Mouse (Mus musculus) heart, postnatal 0 days (tissue): ENCODE data around the gene Qtrt1. TPM values are rescaled to one million over a fixed set of nuclear protein-coding genes. Genes with fewer than 3 reads are reported as not detected.

Experiments used
- ATAC-seq: fragments of 200-750 bp; cut with Nextera tagmentation; 2 replicates; pipeline ENCODE4 v1.8.0; 2017; ENCODE audit warnings: low read depth, moderate number of reproducible peaks, moderate library complexity; ENCODE audit not compliant: insufficient read depth
- DNase-seq: peaks from one replicate; pipeline ENCODE4 v3.0.0-alpha.2; 2016; ENCODE audit warnings: low spot score
- H3K27ac ChIP-seq: fragments of 300-500 bp; sonication (generic); 2 replicates; pipeline ENCODE4 v1.5.1; 2014; ENCODE audit warnings: low read depth, mild to moderate bottlenecking
- H3K27me3 ChIP-seq: fragments of 300-500 bp; sonication (generic); 2 replicates; pipeline ENCODE4 v1.6.1; 2014; ENCODE audit warnings: low read length, mixed read lengths; ENCODE audit not compliant: control insufficient read depth, insufficient read depth
- H3K36me3 ChIP-seq: fragments of 300-500 bp; sonication (generic); replicated peaks from 2 replicates; pipeline ENCODE4 v1.6.1; 2014; ENCODE audit warnings: low read length, mixed read lengths; ENCODE audit not compliant: control insufficient read depth, insufficient read depth
- H3K4me1 ChIP-seq: fragments of 300-500 bp; sonication (generic); 2 replicates; pipeline ENCODE4 v1.6.1; 2014; ENCODE audit warnings: antibody characterized with exemption; ENCODE audit not compliant: control insufficient read depth, insufficient read depth
- H3K4me2 ChIP-seq: fragments of 300-500 bp; sonication (generic); 2 replicates; pipeline ENCODE4 v1.6.1; 2014; ENCODE audit warnings: low read depth, mild to moderate bottlenecking, low read length, moderate library complexity
- H3K4me3 ChIP-seq: fragments of 300-500 bp; sonication (generic); 2 replicates; pipeline ENCODE4 v1.5.1; 2014; ENCODE audit warnings: low read depth, low read length
- H3K9ac ChIP-seq: fragments of 300-500 bp; sonication (generic); replicated peaks from 2 replicates; pipeline ENCODE4 v1.6.1; 2014; ENCODE audit warnings: low read depth, low read length, mixed read lengths
- H3K9me3 ChIP-seq: fragments of 300-500 bp; sonication (generic); replicated peaks from 2 replicates; pipeline ENCODE4 v1.6.1; 2016; ENCODE audit warnings: low read length; ENCODE audit not compliant: control insufficient read depth
- CTCF ChIP-seq: IDR thresholded peaks from 2 replicates; pipeline ENCODE4 v1.5.1; 2016; ENCODE audit warnings: antibody characterized with exemption, control low read depth, low read depth
- EP300 ChIP-seq: IDR thresholded peaks from 2 replicates; pipeline ENCODE4 v1.6.1; 2016; ENCODE audit warnings: antibody characterized with exemption, low read depth
- WGBS: fragments of 180-500 bp; shearing (Covaris S2); extraction: QIAGEN DNeasy Blood & Tissue Kit; methylation state at CpG from one replicate; pipeline ENCODE4 v1.1.7; 2014; 5-methylcytosine and 5-hydroxymethylcytosine counted together
- polyA plus RNA-seq: library from polyadenylated mRNA; unstranded; fragments of >200 nt; fragmentation: Nextera tagmentation; extraction: Ambion mirVana; gene quantifications from 2 replicates; pipeline ENCODE4 v1.2.1, GENCODE M21; 2015
- total RNA-seq: library from RNA; depleted of rRNA; stranded (reverse); fragments of >200 nt; gene quantifications from 2 replicates; pipeline ENCODE4 v1.2.3, GENCODE M21; 2014; ENCODE audit warnings: low replicate concordance

The Qtrt1 gene
- total and polyA plus RNA-seq, 2 experiments from 2014 or later = 15.5 to 39.7 TPM

DNA sequence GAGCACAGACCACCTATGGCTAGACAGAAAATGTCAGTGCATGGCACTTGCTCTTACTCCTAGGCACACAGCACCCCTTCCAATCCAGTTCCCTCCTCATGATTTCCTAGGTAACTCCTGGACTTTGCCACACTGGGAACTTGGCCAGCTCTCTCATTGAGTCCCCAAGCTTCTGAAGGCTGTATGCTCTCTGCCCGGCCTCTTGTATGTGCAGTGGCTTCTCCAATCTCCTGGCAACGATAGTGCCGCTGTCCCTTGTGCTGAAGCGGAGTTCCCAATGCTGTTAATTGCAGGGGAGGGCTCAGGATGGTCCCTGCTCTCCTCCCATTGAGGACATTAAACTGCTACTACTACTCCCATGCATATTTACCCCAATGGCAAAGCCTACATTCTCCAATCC is 3.7 kb upstream of the Qtrt1 start:
- H3K4me3 ChIP-seq = no peak overlapping the region
- H3K9me3 ChIP-seq = no peaks in the 10 kb centered on the region
- no peaks in the 10 kb centered on the region for H3K27me3 ChIP-seq
- 0 out of 2 replicates have a peak, but pooled peaks have one; percentile 25 for ATAC-seq
- H3K4me2 ChIP-seq = no peak overlapping the region
- H3K27ac ChIP-seq = no peak overlapping the region
- peaks cover 38% of the 10 kb centered on the region for H3K36me3 ChIP-seq
- H3K9ac ChIP-seq = no peak overlapping the region
- WGBS = 8% methylated on average over 4 of the region's 4 CpGs
- peak; percentile 52 for DNase-seq
- peaks cover 16% of the 10 kb centered on the region; the same call in 1 of the 2 replicates for H3K4me1 ChIP-seq
- TF ChIP-seq EP300 = no peak
- no peak for TF ChIP-seq CTCF

GRCm38 (mm10) chr9:21408624-21409023 is 3.0 kb upstream of the Qtrt1 start:
- H3K36me3 ChIP-seq = peaks cover 31% of the 10 kb centered on the region
- ATAC-seq (no peak), DNase-seq (no peak)
- 76% methylated on average over 7 of the region's 7 CpGs for WGBS
- no peak overlapping the region for H3K27ac ChIP-seq
- H3K9ac ChIP-seq = no peak overlapping the region
- no peaks in the 10 kb centered on the region for H3K9me3 ChIP-seq
- H3K4me2 ChIP-seq = no peak overlapping the region
- no peaks in the 10 kb centered on the region for H3K27me3 ChIP-seq
- peaks cover 11% of the 10 kb centered on the region; the same call in 1 of the 2 replicates for H3K4me1 ChIP-seq
- TF ChIP-seq CTCF (no peak), EP300 (no peak)
- H3K4me3 ChIP-seq = no peak overlapping the region

DNA sequence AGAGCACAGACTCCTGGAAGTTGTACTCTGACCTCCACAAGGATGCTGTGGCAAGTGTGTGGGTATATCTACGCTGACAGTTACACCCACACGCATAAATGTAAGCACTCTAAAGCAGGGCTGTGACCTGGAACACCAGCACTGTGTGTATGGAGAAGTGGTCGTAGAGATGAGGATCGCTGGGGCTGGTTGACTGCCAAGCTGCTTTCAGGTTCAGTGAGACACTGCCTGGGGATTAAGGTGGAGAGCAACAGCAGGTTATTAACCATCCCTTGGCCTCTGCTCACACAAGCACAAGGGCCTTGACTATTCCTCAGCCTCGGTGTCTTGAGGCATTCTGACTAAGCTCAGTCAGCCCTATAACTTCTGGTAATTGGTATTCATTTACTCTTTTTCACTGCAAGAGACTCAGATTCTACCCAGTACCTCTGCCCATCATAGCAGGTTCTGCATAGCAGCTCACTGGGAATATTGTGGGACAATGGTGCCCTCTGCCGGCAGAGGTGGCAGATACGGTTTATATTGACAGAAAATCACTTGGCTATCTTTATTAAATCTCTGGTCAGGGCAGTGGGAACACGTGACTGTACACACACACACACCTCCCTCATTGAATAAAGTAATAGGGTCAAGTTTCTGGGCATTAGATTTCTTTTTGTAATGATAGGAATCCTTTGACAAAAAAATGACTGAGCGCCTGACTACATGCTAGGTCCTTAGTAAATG is 1.9 kb upstream of the Qtrt1 start:
- H3K36me3 ChIP-seq = peaks cover 20% of the 10 kb centered on the region
- ATAC-seq = no peak
- DNase-seq = peak; percentile 65
- TF ChIP-seq CTCF (peak; percentile 77), EP300 (no peak)
- no peaks in the 10 kb centered on the region for H3K9me3 ChIP-seq
- no peaks in the 10 kb centered on the region for H3K27me3 ChIP-seq
- peaks cover 11% of the 10 kb centered on the region; the same call in 1 of the 2 replicates for H3K4me1 ChIP-seq
- WGBS = 31% methylated on average over 9 of the region's 9 CpGs
- H3K4me2 ChIP-seq = no peak overlapping the region
- no peak overlapping the region for H3K27ac ChIP-seq
- H3K9ac ChIP-seq = no peak overlapping the region
- H3K4me3 ChIP-seq = no peak overlapping the region

- H3K4me2 ChIP-seq = no peak overlapping the region
- ATAC-seq (no peak), DNase-seq (no peak)
- H3K4me1 ChIP-seq = no peaks in the 10 kb centered on the region
- 96% methylated on average over 2 of the region's 2 CpGs for WGBS
- H3K9me3 ChIP-seq = no peaks in the 10 kb centered on the region
- H3K27me3 ChIP-seq = no peaks in the 10 kb centered on the region
- H3K36me3 ChIP-seq = peaks cover 34% of the 10 kb centered on the region
- no peak overlapping the region for H3K4me3 ChIP-seq
- H3K27ac ChIP-seq = no peak overlapping the region
- no peak overlapping the region for H3K9ac ChIP-seq
- TF ChIP-seq CTCF (no peak), EP300 (no peak)
These were observed 6.2 kb downstream of the Qtrt1 start for GRCm38 (mm10) chr9:21417866-21418265.

GRCm38 (mm10) chr9:21419646-21420045 is 8.0 kb downstream of the Qtrt1 start:
- no peak overlapping the region for H3K27ac ChIP-seq
- no peaks in the 10 kb centered on the region for H3K9me3 ChIP-seq
- no peak for ATAC-seq
- H3K4me2 ChIP-seq = no peak overlapping the region
- no peak for DNase-seq
- 76% methylated on average over 2 of the region's 2 CpGs for WGBS
- no peak overlapping the region for H3K4me3 ChIP-seq
- no peaks in the 10 kb centered on the region for H3K27me3 ChIP-seq
- peaks cover 34% of the 10 kb centered on the region for H3K36me3 ChIP-seq
- no peaks in the 10 kb centered on the region for H3K4me1 ChIP-seq
- H3K9ac ChIP-seq = no peak overlapping the region
- TF ChIP-seq EP300 = no peak
- no peak for TF ChIP-seq CTCF
